Mouse (Mus musculus): ENCODE results near the gene Cfap157. TPM values are rescaled to one million over a fixed set of nuclear protein-coding genes. Genes with fewer than 3 reads are reported as not detected.

The Cfap157 gene
- total and polyA plus RNA-seq, 2 experiments from 2014 or later: 1.1 to 1.4 TPM

- peaks cover 58% of the 10 kb centered on the region for H3K36me3 ChIP-seq (ENCODE audit: insufficient read depth, low read length)
- H3K9me3 ChIP-seq (ENCODE audit: low read length): no peaks in the 10 kb centered on the region
- H3K4me3 ChIP-seq (ENCODE audit: low read depth, low read length): no peak overlapping the region
- ATAC-seq (ENCODE audit: low FRiP score) (no peak), DNase-seq (ENCODE audit: low spot score) (no peak)
- H3K27me3 ChIP-seq (ENCODE audit: insufficient read depth, low read length): no peaks in the 10 kb centered on the region
- no peak for TF ChIP-seq CTCF (IDR thresholded peaks at IDR 0.05)
- no peaks in the 10 kb centered on the region for H3K4me1 ChIP-seq (ENCODE audit: insufficient read depth, low read length)
- H3K27ac ChIP-seq (ENCODE audit: low read depth, low read length): no peak overlapping the region
- no peak overlapping the region for H3K4me2 ChIP-seq (ENCODE audit: low read depth, low read length, poor library complexity, severe bottlenecking)
- no peak overlapping the region for H3K9ac ChIP-seq (replicated peaks; ENCODE audit: low read length, poor library complexity, severe bottlenecking)
- WGBS: 65% methylated on average over 6 of the region's 6 CpGs
Measured at GRCm38 (mm10) chr2:32791297-32791696, 7.1 kb upstream of the Cfap157 start.

- Histone ChIP-seq H3K27me3 (ENCODE audit: insufficient read depth, low read length) (no peaks in the 10 kb centered on the region), H3K4me2 (ENCODE audit: low read depth, low read length, poor library complexity, severe bottlenecking) (no peak overlapping the region), H3K4me1 (ENCODE audit: insufficient read depth, low read length) (no peaks in the 10 kb centered on the region), H3K9me3 (ENCODE audit: low read length) (no peaks in the 10 kb centered on the region), H3K9ac (replicated peaks; ENCODE audit: low read length, poor library complexity, severe bottlenecking) (no peak overlapping the region), H3K27ac (ENCODE audit: low read depth, low read length) (no peak overlapping the region), H3K36me3 (ENCODE audit: insufficient read depth, low read length) (peaks cover 33% of the 10 kb centered on the region), H3K4me3 (ENCODE audit: low read depth, low read length) (no peak overlapping the region)
- DNase-seq (ENCODE audit: low spot score) (no peak), ATAC-seq (ENCODE audit: low FRiP score) (no peak)
- 60% methylated on average over 2 of the region's 2 CpGs for WGBS
- TF ChIP-seq CTCF (IDR thresholded peaks at IDR 0.05): no peak
Measured at GRCm38 (mm10) chr2:32788581-32788980, 4.4 kb upstream of the Cfap157 start.

GRCm38 (mm10) chr2:32787176-32787575 lies 2.9 kb upstream of the Cfap157 start:
- no peak overlapping the region for H3K9ac ChIP-seq (replicated peaks; ENCODE audit: low read length, poor library complexity, severe bottlenecking)
- H3K27me3 ChIP-seq (ENCODE audit: insufficient read depth, low read length): no peaks in the 10 kb centered on the region
- no peak overlapping the region for H3K4me3 ChIP-seq (ENCODE audit: low read depth, low read length)
- no peak overlapping the region for H3K27ac ChIP-seq (ENCODE audit: low read depth, low read length)
- peak; percentile 66 for TF ChIP-seq CTCF (IDR thresholded peaks at IDR 0.05)
- peaks cover 28% of the 10 kb centered on the region for H3K36me3 ChIP-seq (ENCODE audit: insufficient read depth, low read length)
- 67% methylated on average over 6 of the region's 6 CpGs for WGBS
- no peak for ATAC-seq (ENCODE audit: low FRiP score)
- no peaks in the 10 kb centered on the region for H3K9me3 ChIP-seq (ENCODE audit: low read length)
- no peaks in the 10 kb centered on the region for H3K4me1 ChIP-seq (ENCODE audit: insufficient read depth, low read length)
- DNase-seq (ENCODE audit: low spot score): peak; percentile 64
- H3K4me2 ChIP-seq (ENCODE audit: low read depth, low read length, poor library complexity, severe bottlenecking): no peak overlapping the region

GRCm38 (mm10) chr2:32781710-32782109 lies 2.5 kb downstream of the Cfap157 start:
- WGBS: 81% methylated on average over 6 of the region's 6 CpGs
- H3K9me3 ChIP-seq (ENCODE audit: low read length): no peaks in the 10 kb centered on the region
- H3K4me3 ChIP-seq (ENCODE audit: low read depth, low read length): no peak overlapping the region
- no peaks in the 10 kb centered on the region for H3K36me3 ChIP-seq (ENCODE audit: insufficient read depth, low read length)
- no peaks in the 10 kb centered on the region for H3K4me1 ChIP-seq (ENCODE audit: insufficient read depth, low read length)
- no peak for DNase-seq (ENCODE audit: low spot score)
- no peak overlapping the region for H3K4me2 ChIP-seq (ENCODE audit: low read depth, low read length, poor library complexity, severe bottlenecking)
- H3K9ac ChIP-seq (replicated peaks; ENCODE audit: low read length, poor library complexity, severe bottlenecking): no peak overlapping the region
- no peak overlapping the region for H3K27ac ChIP-seq (ENCODE audit: low read depth, low read length)
- no peaks in the 10 kb centered on the region for H3K27me3 ChIP-seq (ENCODE audit: insufficient read depth, low read length)
- no peak for ATAC-seq (ENCODE audit: low FRiP score)
- TF ChIP-seq CTCF (IDR thresholded peaks at IDR 0.05): no peak

GRCm38 (mm10) chr2:32779714-32780113 lies 4.5 kb downstream of the Cfap157 start:
- H3K9me3 ChIP-seq (ENCODE audit: low read length): no peaks in the 10 kb centered on the region
- 91% methylated on average over 6 of the region's 6 CpGs for WGBS

GRCm38 (mm10) chr2:32779131-32779530 lies 5.1 kb downstream of the Cfap157 start:
- H3K4me1 ChIP-seq (ENCODE audit: insufficient read depth, low read length): peaks cover 11% of the 10 kb centered on the region
- H3K9me3 ChIP-seq (ENCODE audit: low read length): no peaks in the 10 kb centered on the region
- H3K27me3 ChIP-seq (ENCODE audit: insufficient read depth, low read length): no peaks in the 10 kb centered on the region
- H3K36me3 ChIP-seq (ENCODE audit: insufficient read depth, low read length): no peaks in the 10 kb centered on the region
- H3K9ac ChIP-seq (replicated peaks; ENCODE audit: low read length, poor library complexity, severe bottlenecking): no peak overlapping the region
- WGBS: 14% methylated on average over 8 of the region's 8 CpGs
- H3K4me2 ChIP-seq (ENCODE audit: low read depth, low read length, poor library complexity, severe bottlenecking): no peak overlapping the region
- DNase-seq (ENCODE audit: low spot score) (peak; percentile 55), ATAC-seq (ENCODE audit: low FRiP score) (no peak)
- H3K27ac ChIP-seq (ENCODE audit: low read depth, low read length): no peak overlapping the region
- no peak overlapping the region for H3K4me3 ChIP-seq (ENCODE audit: low read depth, low read length)
- TF ChIP-seq CTCF (IDR thresholded peaks at IDR 0.05): peak; percentile 72

More at GRCm38 (mm10) chr2:32779714-32780113, 4.5 kb downstream of the Cfap157 start:
- Histone ChIP-seq H3K9ac (replicated peaks; ENCODE audit: low read length, poor library complexity, severe bottlenecking) (no peak overlapping the region), H3K4me2 (ENCODE audit: low read depth, low read length, poor library complexity, severe bottlenecking) (no peak overlapping the region), H3K4me3 (ENCODE audit: low read depth, low read length) (no peak overlapping the region), H3K4me1 (ENCODE audit: insufficient read depth, low read length) (peaks cover 10% of the 10 kb centered on the region), H3K36me3 (ENCODE audit: insufficient read depth, low read length) (no peaks in the 10 kb centered on the region), H3K27me3 (ENCODE audit: insufficient read depth, low read length) (no peaks in the 10 kb centered on the region), H3K27ac (ENCODE audit: low read depth, low read length) (no peak overlapping the region)
- no peak for TF ChIP-seq CTCF (IDR thresholded peaks at IDR 0.05)
- no peak for ATAC-seq (ENCODE audit: low FRiP score)
- no peak for DNase-seq (ENCODE audit: low spot score)

All from midbrain, postnatal 0 days (tissue).